Mouse (Mus musculus) bone marrow, adult 2 months (tissue): ENCODE measurements around the gene Zfp775.

Experiments used
- CTCF ChIP-seq: fragments of 200-500 bp; IDR thresholded peaks from 2 replicates; pipeline ENCODE4 v1.5.1; 2011; ENCODE audit warnings: low read length, control low read depth; ENCODE audit not compliant: control insufficient read depth, insufficient read depth
- POLR2A ChIP-seq: fragments of 200-500 bp; IDR thresholded peaks from 2 replicates; pipeline ENCODE4 v1.6.1; 2011; ENCODE audit warnings: low read depth, mild to moderate bottlenecking, control low read depth, low read length, borderline replicate concordance; ENCODE audit not compliant: control insufficient read depth

- TF ChIP-seq CTCF: no peak
- no peak for TF ChIP-seq POLR2A
These were observed 63.6 kb downstream of the Zfp775 start for GRCm38 (mm10) chr6:48665471-48665870.
